Mouse (Mus musculus) lung, adult 2 months (tissue): ENCODE results near the gene B4galt1.

Experiments
- CTCF ChIP-seq: fragments of 200-500 bp; IDR thresholded peaks from 2 replicates; pipeline ENCODE4 v1.5.1; 2011; ENCODE audit warnings: mild to moderate bottlenecking, low read length, control low read depth; ENCODE audit not compliant: insufficient read depth
- POLR2A ChIP-seq: fragments of 200-500 bp; IDR thresholded peaks from 2 replicates; pipeline ENCODE4 v1.6.1; 2011; ENCODE audit warnings: low read depth, mild to moderate bottlenecking, control low read depth, low read length, borderline replicate concordance; ENCODE audit errors: extremely low read depth

- TF ChIP-seq CTCF (no peak), POLR2A (no peak)
Measured at GRCm38 (mm10) chr4:40800873-40801272, 52.9 kb downstream of the B4galt1 start.
